Mouse (Mus musculus): ENCODE measurements around the gene Cenpb. TPM values are rescaled to one million over a fixed set of nuclear protein-coding genes. Genes with fewer than 3 reads are reported as not detected.

The Cenpb gene
- polyA plus RNA-seq, 1 experiment from 2014 or later = 12.0 TPM

DNA sequence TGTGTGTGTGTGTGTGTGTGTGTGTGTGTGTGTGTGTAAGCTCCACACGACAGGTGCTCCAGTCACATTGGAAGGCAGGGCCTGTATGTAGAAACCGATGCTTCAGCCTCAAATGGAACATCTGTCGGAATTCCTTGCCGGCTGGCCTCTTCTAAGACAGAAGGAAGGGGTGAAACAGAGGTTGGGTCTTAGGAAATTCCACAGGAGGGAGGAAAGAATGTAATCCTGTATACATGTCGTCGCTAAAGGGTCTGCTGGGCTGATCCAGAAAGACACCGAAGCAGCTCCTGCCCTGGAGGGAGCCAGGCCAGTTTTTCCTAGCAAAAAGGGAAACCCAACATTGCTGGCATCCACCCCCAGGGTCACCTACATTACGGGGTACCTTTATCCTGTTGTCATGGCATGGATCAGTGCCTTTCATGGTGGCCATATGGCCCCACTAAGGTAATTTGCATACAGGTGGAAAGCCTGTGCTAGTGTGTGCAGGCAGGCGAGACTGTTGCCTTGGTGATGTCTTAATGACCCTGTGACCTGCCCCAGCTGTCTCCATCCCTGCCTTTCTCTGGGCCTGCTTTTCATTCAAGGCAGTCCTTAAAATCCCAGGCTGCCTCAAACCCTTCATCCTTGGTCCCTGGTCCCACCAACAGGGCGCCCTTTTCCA lies 10.6 kb upstream of the Cenpb start:
- H3K27me3 ChIP-seq = no peaks in the 10 kb centered on the region
- no peak for ATAC-seq (ENCODE audit: insufficient number of reproducible peaks, low FRiP score, low TSS enrichment, low read depth)
- H3K36me3 ChIP-seq = peaks cover 39% of the 10 kb centered on the region
- no peak overlapping the region for H3K4me3 ChIP-seq
- H3K4me2 ChIP-seq = no peak overlapping the region
- WGBS = 32% methylated on average over 10 of the region's 10 CpGs
- no peak overlapping the region for H3K9ac ChIP-seq
- peaks cover 40% of the 10 kb centered on the region for H3K4me1 ChIP-seq
- H3K9me3 ChIP-seq = no peaks in the 10 kb centered on the region
- peak overlapping the region; percentile 24; the same call in 1 of the 2 replicates for H3K27ac ChIP-seq

DNA sequence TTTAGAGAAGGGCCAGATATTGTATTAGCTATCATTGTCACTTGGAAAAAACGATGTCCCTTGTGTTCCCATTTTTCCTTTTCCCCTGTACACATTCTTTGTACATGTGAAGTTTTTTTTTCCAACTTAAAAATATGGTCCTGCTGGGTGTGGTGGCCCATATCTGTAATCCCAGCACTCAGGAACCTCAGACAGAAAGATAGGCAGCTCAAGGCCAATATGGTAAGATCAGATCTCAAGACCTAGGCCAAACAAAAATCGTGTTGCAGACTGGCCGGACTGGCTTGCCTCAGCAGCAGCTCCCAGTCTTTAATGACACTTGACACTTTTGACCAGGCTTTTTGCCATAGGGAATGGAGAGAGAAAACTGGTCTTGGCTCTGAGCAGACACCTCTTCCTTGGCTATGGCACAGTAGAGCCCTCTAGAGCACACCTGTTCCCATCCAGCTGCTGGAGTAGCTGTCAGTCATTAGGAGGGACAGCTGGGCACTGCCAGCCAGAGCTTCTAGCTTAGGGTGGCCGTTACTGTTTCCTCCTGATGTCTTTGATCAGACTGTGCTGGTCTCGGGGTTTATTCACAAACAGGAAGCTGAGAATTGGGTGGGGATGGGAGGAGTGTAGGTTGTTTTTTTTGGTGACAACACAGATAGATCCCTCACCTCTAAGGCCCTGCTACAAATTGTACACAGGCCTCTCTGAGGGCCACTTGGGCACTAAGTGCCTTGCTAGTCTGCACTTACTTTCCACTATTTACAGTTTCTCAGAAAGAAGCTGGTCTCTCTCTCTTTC lies 9.8 kb upstream of the Cenpb start:
- Histone ChIP-seq H3K36me3 (peaks cover 32% of the 10 kb centered on the region), H3K4me2 (no peak overlapping the region), H3K27me3 (no peaks in the 10 kb centered on the region), H3K27ac (peak overlapping the region; percentile 35; the same call in 1 of the 2 replicates), H3K9me3 (no peaks in the 10 kb centered on the region), H3K9ac (no peak overlapping the region), H3K4me1 (peaks cover 40% of the 10 kb centered on the region), H3K4me3 (no peak overlapping the region)
- no peak for ATAC-seq (ENCODE audit: insufficient number of reproducible peaks, low FRiP score, low TSS enrichment, low read depth)
- WGBS = 45% methylated on average over 5 of the region's 5 CpGs

DNA sequence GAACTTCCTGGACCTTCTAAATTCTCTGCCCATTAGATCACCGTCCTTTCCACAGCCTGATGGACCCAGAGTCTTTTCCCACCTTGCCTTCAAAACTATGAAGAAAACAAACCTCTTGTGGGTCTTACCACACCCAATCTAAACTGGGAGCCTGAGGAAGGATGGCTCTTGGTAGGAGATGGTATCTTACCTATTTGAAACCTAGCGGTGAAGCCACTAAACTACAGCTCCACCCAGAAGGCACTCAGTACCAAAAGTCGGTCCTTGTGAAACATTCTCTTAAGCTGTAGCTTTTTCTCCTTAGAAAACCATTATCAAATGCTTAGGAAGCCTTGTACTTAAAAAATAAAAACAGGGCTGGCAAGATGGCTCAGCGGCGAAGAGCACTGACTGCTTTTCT lies 8.4 kb upstream of the Cenpb start:
- Histone ChIP-seq H3K4me2 (no peak overlapping the region; the same call in 1 of the 2 replicates), H3K4me3 (peak overlapping the region; percentile 68; the same call in 1 of the 2 replicates), H3K9me3 (no peaks in the 10 kb centered on the region), H3K27me3 (no peaks in the 10 kb centered on the region), H3K9ac (no peak overlapping the region), H3K27ac (no peak overlapping the region), H3K4me1 (peaks cover 40% of the 10 kb centered on the region), H3K36me3 (peaks cover 18% of the 10 kb centered on the region)
- no peak for ATAC-seq (ENCODE audit: insufficient number of reproducible peaks, low FRiP score, low TSS enrichment, low read depth)
- WGBS = 89% methylated on average over 5 of the region's 5 CpGs

DNA sequence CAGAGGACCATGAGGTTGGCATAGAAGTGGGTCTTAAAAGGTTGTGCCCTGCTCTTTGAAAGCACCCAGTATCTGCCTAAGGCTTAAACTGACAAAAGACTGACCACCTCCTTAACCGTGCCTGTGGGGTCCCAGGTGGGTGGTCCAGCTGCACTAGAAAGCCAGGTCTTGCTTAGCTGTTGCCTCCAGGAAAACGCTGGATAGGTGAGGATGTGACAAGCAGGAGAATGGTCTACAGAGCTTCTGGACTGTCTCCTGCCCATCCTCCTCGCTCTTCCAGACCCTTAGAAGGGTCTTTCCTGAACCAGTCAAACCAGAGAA lies 7.7 kb upstream of the Cenpb start:
- Histone ChIP-seq H3K27ac (peak overlapping the region; percentile 77; the same call in 1 of the 2 replicates), H3K4me3 (peak overlapping the region; percentile 68), H3K9me3 (no peaks in the 10 kb centered on the region), H3K36me3 (peaks cover 11% of the 10 kb centered on the region; the same call in 1 of the 2 replicates), H3K4me1 (peaks cover 40% of the 10 kb centered on the region), H3K27me3 (no peaks in the 10 kb centered on the region), H3K9ac (peak overlapping the region; percentile 62), H3K4me2 (peak overlapping the region; percentile 92)
- no peak for ATAC-seq (ENCODE audit: insufficient number of reproducible peaks, low FRiP score, low TSS enrichment, low read depth)
- 30% methylated on average over 3 of the region's 3 CpGs for WGBS

DNA sequence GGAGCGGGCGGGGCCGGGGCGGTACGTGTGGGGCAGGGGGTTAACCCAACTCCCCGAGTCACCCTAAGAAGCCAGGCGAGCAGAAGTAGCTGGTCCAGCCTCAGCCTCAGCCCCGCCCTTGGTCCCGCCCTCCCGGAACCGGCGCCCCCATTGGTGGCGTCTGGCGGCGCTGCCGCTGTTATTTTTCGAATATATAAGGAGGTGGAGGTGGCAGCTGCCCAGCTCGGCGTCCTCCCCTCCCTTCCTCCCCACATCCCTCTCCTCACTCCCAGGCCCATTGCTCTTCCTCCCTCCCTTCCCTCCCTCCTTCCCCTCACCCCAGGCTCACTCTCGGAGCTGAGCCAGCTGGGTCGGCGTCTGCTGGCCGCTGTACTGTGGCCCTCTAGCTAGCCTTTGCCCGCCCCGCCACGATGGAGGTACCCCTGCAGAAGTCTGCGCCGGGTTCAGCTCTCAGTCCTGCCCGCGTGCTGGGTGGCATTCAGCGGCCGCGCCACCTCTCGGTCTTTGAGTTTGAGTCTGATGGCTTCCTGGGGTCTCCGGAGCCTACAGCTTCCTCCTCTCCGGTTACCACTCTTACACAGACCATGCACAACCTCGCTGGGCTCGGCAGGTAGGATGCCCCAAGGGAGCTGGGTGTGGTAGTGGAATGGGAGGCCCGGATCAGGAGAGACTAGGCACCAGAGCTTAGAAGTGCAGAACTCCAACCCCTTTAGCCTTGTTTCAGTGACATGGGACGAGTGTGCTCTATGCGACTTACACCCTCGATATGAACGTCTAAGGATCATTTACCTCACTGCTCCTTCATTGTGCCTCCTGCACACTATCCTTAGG lies 7.1 kb upstream of the Cenpb start, which contains the start of the genes Cdc25b and Spef1:
TSS of gene Cdc25b (plus strand) at position 179 of the 831 bp plus-strand sequence.
TSS of gene Spef1 (minus strand) at position 512 of the 831 bp plus-strand sequence.
- H3K9ac ChIP-seq = peak within 1 kb of the TSS; percentile 62
- peaks cover 40% of the 10 kb centered on the region for H3K4me1 ChIP-seq
- peak within 1 kb of the TSS; percentile 92 for H3K4me2 ChIP-seq
- peak within 1 kb of the TSS; percentile 68 for H3K4me3 ChIP-seq
- peaks cover 8% of the 10 kb centered on the region; the same call in 1 of the 2 replicates for H3K36me3 ChIP-seq
- H3K9me3 ChIP-seq = no peaks in the 10 kb centered on the region
- peak within 1 kb of the TSS; percentile 77 for H3K27ac ChIP-seq
- WGBS = 1% methylated on average over 41 of the region's 43 CpGs
- H3K27me3 ChIP-seq = no peaks in the 10 kb centered on the region
- ATAC-seq (ENCODE audit: insufficient number of reproducible peaks, low FRiP score, low TSS enrichment, low read depth) = peak; percentile 89

DNA sequence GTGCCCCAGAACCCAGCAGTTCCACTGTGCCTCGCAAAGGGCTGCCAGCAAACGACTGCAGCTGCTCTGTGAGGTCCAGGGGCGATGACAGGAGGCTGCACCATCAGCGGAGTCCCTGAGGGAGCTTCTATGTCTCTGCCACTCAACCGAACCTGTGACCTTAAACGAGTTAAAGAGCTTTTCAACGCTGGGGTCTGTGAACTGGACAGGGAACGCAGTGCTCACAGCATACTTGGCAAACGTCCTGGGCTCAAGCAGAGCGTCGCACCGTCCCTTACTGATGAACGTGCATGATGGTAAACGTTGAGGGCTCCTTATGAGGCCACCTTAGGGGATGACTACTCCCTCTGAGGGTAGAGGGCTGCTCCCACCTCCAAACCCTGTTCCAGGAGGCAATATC lies 6.5 kb upstream of the Cenpb start:
- 2% methylated on average over 14 of the region's 14 CpGs for WGBS
- Histone ChIP-seq H3K27me3 (no peaks in the 10 kb centered on the region), H3K4me3 (peak overlapping the region; percentile 68), H3K4me1 (peaks cover 40% of the 10 kb centered on the region), H3K4me2 (peak overlapping the region; percentile 92), H3K27ac (peak overlapping the region; percentile 77), H3K36me3 (peaks cover 2% of the 10 kb centered on the region; the same call in 1 of the 2 replicates), H3K9me3 (no peaks in the 10 kb centered on the region), H3K9ac (peak overlapping the region; percentile 62)
- no peak for ATAC-seq (ENCODE audit: insufficient number of reproducible peaks, low FRiP score, low TSS enrichment, low read depth)

DNA sequence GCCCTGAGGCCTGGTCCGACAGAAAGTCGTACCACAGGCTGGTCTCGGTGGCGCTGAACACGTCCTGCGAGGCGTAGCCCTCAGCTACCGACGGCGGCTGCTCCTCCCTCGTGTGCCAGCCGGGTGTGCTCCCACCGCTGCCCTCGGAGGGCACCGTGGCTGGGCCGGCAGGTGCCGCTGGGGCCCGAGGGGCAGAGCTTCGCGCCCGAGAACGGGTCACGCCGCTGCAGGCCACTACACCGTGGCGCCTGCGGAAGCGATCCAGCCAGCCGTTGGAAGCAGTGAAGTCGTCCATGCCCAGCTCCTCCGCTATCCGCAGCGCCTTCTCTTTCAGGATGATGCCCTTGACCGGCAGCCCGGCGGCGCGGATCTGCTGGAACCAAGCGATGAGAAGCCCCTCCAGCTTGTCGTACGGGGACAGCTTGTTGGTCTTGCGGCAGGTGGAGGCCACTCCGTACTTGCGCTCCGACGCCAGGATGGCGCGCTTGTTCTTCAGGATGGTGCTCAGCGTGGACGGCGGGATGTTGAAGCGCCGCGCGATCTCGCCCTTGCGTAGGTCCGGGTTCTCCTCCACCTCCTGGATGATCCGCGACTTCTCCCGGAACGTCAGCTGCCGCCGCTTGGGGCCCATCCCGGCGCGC lies 501 bp downstream of the Cenpb start:
- peak overlapping the region; percentile 93 for H3K27ac ChIP-seq
- H3K9me3 ChIP-seq = no peaks in the 10 kb centered on the region
- ATAC-seq (ENCODE audit: insufficient number of reproducible peaks, low FRiP score, low TSS enrichment, low read depth) = peak; percentile 56
- no peaks in the 10 kb centered on the region for H3K27me3 ChIP-seq
- H3K36me3 ChIP-seq = peaks cover 14% of the 10 kb centered on the region
- peaks cover 48% of the 10 kb centered on the region for H3K4me1 ChIP-seq
- peak overlapping the region; percentile 92 for H3K4me2 ChIP-seq
- WGBS = under 1% methylated on average over 65 of the region's 67 CpGs
- peak overlapping the region; percentile 70 for H3K4me3 ChIP-seq
- peak overlapping the region; percentile 98 for H3K9ac ChIP-seq

DNA sequence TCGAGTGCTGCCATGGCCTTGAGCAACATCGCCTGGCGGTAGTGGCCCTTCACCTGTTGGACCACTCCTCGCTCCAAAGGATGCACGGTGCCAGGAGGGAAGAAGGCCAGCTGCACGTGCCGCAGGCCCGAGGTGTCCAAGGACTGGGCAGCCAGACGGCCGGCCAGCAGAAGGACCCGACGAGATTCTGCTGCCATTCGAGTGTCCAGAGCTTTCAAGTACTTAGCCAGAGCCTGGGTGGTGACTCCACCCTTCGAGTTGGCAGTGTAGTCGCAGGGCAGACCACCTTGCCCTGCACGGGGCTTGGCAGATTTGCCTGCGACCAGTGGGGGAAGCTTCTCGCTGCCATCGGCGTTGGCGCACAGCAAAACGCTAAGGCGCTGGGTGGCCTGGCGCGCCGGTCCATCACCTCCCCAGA lies 1.0 kb downstream of the Cenpb start:
- Histone ChIP-seq H3K4me3 (peak overlapping the region; percentile 70), H3K9ac (peak overlapping the region; percentile 98), H3K4me1 (peaks cover 51% of the 10 kb centered on the region), H3K36me3 (peaks cover 14% of the 10 kb centered on the region), H3K4me2 (peak overlapping the region; percentile 92), H3K27ac (peak overlapping the region; percentile 93; the same call in 1 of the 2 replicates), H3K27me3 (peaks cover under 1% of the 10 kb centered on the region; the same call in 1 of the 2 replicates), H3K9me3 (no peaks in the 10 kb centered on the region)
- no peak for ATAC-seq (ENCODE audit: insufficient number of reproducible peaks, low FRiP score, low TSS enrichment, low read depth)
- WGBS = 28% methylated on average over 26 of the region's 26 CpGs

DNA sequence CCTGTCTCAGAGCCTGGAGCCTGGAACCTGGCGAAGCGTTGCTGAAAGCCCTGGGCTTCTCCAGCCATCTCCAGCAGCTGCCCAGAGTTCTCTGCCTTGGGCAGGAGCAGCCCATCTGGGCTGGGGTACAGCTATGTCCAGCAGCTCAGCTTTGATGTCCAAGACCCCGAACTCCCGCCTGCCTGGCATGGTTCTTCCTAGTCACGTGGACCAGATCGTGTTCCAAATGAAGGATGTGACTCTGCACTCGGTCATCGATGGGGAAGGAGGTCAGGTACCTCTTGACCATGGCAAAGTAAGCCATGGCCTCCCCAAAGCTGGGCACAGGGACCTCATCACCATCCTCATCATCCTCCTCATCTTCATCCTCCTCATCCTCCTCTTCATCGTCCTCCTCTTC lies 1.9 kb downstream of the Cenpb start:
- peaks cover 51% of the 10 kb centered on the region for H3K4me1 ChIP-seq
- H3K36me3 ChIP-seq = peaks cover 14% of the 10 kb centered on the region
- 86% methylated on average over 9 of the region's 9 CpGs for WGBS
- ATAC-seq (ENCODE audit: insufficient number of reproducible peaks, low FRiP score, low TSS enrichment, low read depth) = no peak
- H3K4me2 ChIP-seq = peak overlapping the region; percentile 92
- H3K27ac ChIP-seq = no peak overlapping the region
- H3K4me3 ChIP-seq = peak overlapping the region; percentile 70
- no peak overlapping the region for H3K9ac ChIP-seq
- H3K9me3 ChIP-seq = no peaks in the 10 kb centered on the region
- H3K27me3 ChIP-seq = peaks cover 9% of the 10 kb centered on the region

DNA sequence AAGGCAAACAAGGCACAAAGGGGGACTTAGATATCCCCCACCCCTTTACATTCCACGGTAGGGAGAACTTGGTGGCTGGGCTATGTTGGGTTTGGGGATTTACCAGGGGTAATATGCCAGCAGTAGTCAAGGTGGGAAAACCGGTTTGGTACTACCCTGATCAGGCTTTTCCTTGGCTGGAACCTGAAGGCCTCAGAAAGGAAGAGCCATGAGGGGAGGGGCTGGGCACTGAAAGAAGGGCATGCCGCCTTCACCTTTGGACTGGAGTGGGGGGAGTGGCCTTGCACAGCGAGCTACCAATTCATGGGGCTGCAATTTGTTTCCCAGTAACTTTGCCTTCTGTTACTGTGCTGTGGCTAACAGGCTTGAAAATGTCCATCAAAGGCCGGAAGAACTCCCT lies 3.4 kb downstream of the Cenpb start:
- H3K4me2 ChIP-seq = peak overlapping the region; percentile 92; the same call in 1 of the 2 replicates
- no peaks in the 10 kb centered on the region for H3K9me3 ChIP-seq
- no peak overlapping the region for H3K9ac ChIP-seq
- WGBS = 61% methylated on average over 5 of the region's 5 CpGs
- H3K27ac ChIP-seq = no peak overlapping the region
- peaks cover 14% of the 10 kb centered on the region for H3K36me3 ChIP-seq
- no peak overlapping the region for H3K4me3 ChIP-seq
- H3K27me3 ChIP-seq = peaks cover 24% of the 10 kb centered on the region
- ATAC-seq (ENCODE audit: insufficient number of reproducible peaks, low FRiP score, low TSS enrichment, low read depth) = no peak
- peaks cover 55% of the 10 kb centered on the region for H3K4me1 ChIP-seq

DNA sequence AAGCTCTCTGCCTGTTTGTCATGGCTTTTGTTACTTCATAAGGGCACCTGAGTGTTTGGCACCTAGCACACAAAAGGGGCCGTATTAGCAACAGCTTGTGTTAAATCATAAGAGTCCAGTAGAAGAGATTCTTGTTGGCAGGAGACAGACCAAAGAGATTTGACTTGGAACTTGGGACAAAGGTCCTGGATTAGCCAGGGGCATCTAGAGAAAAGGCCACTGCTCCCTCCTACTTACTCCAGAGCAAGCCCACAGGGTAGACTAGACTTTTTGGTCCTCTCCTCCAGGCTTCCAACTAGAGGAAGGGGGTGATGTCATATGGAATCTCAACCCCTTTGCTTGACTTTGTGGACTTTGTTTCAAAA lies 3.9 kb downstream of the Cenpb start:
- Histone ChIP-seq H3K4me3 (no peak overlapping the region), H3K27me3 (peaks cover 29% of the 10 kb centered on the region), H3K4me1 (peaks cover 60% of the 10 kb centered on the region), H3K9ac (no peak overlapping the region), H3K9me3 (no peaks in the 10 kb centered on the region), H3K27ac (no peak overlapping the region), H3K4me2 (no peak overlapping the region), H3K36me3 (peaks cover 14% of the 10 kb centered on the region)
- WGBS = 92% methylated on average over 1 of the region's 1 CpGs
- ATAC-seq (ENCODE audit: insufficient number of reproducible peaks, low FRiP score, low TSS enrichment, low read depth) = no peak
